Mouse (Mus musculus): ENCODE results near the gene Fgfr2. TPM values are rescaled to one million over a fixed set of nuclear protein-coding genes. Genes with fewer than 3 reads are reported as not detected.

Gene Fgfr2
- polyA plus RNA-seq, 2 experiments from 2014 or later, result not detected

DNA sequence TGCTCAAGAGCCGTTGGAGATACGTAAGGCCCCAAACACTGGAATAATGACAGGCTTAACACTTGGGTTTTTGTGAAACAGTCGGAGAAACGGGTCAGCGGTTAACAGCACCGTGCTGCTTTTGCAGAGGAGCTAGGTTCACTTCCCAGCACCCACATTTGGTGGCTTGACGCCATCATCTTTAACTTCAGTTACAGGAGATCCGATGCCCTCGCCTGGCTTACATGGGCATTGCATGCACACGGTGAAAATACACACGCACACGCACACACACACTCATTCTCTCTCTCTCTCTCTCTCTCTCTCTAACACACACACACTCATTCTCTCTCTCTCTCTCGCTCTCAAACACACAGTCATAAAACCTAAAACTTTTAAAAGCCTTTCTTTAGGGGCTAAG, 2741.0 kb downstream of the Fgfr2 start:
- no peak for ATAC-seq

DNA sequence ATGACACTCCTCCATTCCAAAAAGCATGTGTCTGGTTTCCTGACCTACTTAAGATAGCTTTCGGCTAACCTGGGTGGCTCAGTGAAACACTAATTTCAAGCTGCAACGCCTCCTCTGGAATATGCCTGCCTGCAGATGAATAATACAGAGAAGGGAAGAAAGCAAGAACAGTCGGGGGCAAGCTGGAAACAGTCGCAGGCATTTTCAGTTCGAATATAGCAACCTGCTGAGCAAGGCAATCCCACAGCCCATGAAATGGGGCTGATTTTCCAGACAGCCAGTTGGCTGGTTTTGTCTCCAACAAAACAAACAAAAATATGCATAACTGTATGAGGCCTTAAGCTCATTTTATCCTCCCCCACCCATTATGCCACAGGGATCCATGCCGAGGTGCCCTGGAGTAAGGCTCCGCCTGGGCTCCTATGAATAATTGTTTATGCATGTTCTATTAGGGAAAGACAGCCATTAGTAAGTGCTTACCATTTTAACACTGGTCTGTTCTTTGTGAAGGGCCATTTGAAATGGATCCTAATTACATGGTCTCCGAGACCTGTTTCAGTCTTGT, 2741.7 kb downstream of the Fgfr2 start:
- ATAC-seq, result no peak

DNA sequence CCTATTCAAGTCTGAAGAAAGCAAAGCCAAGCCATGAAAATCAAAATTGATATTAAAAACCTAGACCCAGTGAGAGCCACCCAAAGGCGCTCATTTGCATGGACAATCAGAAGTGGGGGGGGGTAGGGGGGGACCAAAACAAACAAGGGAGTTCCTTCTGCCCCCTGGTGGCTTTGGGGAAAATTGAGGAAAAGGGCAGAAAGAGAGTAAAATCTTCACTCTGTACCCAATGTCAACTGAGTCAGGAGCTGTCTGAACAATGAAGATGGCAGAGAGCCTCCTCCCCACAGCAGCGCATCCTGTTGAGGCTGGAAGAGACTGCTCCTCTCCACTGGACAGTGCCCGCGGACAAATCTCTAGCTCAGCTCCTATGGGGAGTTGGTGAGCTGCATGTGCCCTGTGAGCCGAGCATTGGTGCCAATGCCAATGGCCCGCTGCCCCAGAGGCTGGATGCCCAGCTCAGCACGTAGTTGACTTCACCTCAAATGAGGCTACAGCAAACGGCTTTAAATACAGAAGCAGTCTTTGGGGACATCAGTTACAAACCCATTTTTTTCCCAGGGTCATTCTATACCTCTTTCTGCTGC, 2742.3 kb downstream of the Fgfr2 start:
- ATAC-seq, result no peak

DNA sequence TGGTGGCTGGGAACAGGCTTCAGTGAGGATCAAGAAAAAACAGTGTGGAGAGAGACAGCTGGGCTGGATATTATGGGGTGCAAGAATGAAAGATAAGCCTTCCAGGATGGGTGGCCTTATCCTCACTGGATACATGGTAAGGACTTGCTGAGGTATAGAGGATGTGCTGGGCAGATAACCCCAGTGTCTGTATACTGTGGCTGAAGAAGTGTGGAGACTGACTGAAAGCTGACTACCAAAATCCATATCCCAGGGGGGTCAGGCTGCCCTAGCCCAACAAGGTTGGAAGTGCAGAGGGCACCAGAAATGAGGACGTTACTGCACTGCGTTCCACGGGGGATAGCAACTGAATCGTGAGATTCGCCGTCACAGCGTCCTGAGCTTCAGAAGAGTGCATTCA, 2742.8 kb downstream of the Fgfr2 start:
- no peak for ATAC-seq

DNA sequence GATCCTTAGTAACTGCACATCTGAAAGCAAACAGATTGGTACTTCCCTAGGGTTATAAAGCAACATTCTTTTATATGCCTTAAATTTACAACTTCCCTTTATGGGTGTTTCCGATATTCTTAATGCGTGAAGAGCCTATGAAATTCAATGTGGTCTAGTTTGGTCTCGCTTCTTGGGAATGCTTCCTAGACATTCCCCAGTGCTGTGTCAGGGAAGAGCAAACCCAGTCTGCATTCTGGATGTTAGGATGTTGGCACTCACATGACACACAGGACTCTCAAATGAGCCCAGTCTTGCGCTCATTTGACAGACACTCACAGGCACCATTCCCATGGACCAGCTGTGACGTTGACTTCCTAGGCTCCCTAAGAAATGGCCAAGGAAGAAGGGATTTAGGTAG, 2743.3 kb downstream of the Fgfr2 start:
- no peak for ATAC-seq

DNA sequence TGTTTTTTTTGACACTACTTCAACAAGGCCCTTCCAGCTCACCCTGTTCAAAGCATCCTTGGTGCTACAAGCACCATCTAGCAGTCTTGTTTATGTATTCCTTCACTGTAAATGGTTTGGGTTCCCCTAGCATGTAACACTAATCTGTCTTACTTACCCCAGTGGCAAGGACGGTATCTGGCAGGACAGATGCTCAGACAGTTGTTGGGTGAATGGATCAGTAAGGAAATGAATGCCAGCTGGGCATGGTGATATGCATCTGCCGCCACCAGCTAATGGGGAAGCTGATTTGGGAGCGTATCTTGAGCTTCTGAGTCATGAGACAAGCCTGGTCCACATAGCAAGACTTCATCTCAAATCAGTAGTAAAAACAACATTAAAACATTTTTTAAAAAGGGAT, 2744.8 kb downstream of the Fgfr2 start:
- no peak for ATAC-seq

DNA sequence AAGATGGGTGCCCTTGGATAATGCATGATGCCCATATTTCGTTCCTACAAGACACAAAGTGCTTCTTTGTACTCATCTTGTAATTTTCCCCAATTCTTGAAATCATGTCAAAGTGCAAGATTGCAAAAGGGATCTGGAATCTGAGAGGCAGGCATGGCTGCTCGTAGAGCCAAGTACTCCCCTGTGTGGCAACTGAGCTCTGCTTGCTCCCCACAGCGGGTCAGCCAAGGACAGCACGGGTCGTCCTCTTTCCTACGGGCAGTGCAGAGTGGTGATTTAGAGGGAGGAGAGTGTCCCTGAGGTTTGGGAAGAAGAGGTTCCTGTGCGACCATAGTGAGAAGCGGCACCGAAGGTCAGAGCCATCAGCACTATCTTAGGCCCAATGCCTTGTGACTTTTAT, 2748.8 kb downstream of the Fgfr2 start:
- no peak for ATAC-seq

DNA sequence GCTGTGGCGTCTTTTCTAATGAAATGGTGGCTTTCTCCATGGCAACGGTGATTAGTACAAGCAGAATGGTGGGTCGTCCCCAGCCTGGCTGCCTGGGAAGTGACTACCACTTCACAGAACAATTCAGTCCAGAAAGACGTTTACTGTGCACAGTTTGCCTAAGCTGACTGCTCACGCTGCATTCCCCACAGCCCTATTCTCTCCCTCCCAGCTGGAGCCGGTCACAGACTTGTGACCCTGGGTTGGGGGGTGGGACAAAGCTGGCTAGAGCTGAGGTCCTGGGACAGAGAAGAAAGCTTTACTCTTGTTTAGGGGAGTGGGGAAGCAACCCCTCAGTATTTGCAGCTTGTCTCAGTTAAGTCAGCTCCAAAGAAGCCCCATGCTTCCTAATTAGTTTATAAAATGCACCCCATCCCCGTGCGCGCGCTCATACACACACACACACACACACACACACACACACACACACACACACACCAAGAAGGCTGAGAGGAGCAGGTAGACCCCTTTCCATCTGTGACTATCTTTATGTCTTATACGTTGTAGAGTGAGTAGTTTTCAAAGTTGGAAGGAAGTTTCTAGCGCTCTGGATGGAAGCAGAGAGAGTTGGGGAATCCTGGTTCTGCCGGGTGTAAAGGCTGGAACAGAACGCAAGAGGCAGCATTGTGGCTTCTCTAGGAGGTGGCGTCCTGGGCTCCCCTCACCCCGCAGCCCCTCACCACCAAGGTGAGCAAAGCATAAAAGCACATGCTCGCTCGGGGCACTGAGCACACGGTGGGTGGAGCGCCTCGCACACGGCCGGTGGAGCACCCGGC, 2754.1 kb downstream of the Fgfr2 start:
- no peak for ATAC-seq

DNA sequence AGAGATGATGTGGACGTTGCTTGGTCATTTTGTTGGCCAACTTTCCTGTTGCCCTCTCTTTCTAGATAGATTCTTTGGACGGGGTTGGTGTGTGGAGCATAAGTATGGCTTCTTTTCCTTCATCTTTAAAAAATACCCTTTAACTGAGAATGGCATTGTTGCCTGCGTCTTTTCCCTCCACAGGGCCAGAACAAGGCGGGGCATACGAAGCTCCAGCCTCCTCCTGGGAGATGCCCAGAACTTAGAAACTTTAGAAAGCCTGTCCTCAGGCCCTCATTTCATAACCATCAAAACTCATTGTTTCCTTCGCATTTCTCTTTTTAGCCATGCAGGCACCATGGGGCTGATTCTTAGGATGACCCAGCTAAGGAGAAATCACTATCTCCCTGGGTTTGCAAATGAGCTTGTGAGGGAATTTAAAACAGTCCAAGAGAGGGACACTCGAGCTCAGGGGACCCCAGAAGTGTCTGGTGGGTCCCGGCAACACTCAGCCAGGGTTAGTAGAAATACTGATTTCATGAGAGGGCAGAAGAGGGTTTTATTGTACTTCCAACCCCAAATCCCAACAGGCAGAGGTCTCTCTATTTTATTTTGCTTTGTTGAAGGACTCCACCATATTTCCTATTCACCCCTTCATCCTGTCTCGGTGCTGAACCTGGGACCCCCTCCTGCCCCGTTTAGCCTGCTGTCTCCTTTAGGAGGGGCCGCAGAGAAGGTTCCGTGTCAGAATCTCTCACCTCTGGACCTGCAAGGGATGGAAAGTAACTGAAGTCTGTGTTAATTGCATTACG, 2754.9 kb downstream of the Fgfr2 start:
- no peak for ATAC-seq

DNA sequence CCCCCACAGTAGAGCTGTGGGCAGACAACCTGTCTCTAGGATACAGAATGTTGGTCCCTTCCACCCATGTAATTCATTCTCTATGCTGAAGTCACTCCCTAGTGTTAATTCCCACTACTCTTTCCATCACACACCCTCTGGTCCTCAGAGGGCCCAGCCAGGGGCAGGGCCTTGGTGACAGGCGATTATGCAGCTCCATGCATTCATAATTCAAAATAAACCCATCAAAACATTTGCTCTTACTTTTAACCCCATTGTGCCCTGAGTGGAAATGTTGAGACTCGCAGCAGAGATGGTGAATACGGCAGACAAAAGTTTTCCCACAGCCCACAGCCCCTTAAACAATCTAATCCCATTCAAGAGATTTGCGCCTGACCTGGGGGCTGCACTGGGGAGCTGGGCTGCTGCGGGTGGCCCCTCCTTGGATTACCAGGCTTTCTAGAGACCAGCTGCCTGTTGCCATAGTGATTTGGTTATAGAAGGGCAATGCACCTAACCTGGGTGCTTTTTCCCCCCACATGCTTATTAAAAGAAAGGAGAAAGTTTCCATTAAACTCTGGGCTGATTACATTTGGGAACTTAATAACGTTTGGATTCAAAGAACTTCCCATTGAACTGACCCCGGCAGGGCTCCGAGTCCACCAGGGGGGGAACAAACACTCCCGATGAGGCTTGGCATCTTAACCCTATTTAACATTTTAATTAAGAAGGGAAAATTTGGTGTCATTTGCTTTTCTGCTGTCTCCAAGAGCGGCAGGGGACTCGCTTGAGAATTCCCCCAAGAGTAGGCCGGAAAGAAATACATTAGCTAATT, 2755.7 kb downstream of the Fgfr2 start:
- no peak for ATAC-seq

DNA sequence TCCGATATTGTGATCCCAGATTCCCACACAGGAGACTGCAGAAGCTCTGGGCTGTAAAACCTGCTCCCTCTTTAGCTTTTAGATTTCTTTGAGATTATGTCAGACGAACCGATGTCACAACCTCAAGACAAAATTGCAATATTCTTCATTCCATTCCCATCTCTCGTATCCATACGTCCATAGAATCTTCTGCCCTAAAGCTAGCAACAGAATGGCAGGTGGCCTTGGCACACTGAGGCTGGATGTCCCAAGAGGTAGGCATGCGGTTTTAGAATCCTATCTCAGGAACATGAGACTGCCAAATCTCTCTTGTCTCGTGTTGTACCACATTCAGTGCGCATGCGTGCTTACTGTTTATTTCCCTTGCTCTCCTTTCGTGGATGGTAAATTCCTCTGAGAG, 2757.4 kb downstream of the Fgfr2 start:
- no peak for ATAC-seq

DNA sequence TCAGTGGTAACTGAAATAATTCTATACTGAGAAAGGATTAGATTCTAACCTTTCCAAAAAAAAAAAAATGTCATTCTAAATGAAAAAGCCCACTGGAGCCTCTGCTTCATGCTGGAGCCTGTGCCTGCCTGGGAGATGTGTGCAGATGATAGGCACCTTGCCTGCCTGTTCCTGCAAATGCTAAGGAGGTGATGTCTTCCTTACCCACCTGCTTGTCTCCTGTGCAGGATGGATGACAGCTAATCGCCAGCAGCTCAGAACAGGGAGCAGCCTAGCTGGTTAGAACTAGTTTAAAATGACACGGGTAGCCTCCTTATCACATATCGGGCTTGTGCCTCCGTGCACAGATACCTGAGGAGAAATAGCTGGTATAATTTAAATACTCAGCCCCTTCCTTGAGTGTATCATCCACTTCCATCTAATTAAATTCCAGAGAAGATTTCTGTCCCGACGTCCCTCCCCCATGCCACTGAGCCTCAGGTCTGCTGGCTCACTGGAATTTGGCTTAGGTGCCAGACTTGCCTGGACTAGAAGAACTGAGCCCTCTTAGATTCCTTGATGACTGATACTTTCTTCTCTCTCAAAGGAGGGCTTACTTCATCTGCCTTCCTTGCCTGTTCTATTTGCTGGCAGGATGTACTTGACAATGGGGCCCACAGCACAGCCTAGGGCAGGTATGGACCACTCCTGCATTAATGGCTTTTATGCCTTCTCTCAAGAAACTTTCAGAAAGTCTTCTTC, 2782.6 kb downstream of the Fgfr2 start:
- ATAC-seq, result no peak

DNA sequence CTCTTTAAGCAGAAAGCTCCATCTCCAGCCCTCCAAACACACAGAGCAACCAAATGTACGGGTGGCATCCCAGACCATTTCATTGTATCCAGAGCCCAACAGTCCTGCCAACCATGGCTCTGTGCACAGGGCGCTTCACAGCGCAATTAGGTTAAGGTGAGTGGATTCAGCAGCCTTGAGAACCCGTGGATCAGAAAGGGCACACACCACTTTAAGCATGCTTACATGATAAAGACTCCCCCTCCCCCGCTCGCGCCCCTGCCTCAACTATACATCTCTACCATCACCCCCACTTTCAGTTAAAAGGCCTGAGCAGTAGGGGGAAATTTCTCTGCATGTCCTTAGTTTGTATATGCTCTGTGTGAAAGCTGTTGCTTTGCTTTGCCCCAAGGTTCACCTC, 2785.5 kb downstream of the Fgfr2 start:
- no peak for ATAC-seq

DNA sequence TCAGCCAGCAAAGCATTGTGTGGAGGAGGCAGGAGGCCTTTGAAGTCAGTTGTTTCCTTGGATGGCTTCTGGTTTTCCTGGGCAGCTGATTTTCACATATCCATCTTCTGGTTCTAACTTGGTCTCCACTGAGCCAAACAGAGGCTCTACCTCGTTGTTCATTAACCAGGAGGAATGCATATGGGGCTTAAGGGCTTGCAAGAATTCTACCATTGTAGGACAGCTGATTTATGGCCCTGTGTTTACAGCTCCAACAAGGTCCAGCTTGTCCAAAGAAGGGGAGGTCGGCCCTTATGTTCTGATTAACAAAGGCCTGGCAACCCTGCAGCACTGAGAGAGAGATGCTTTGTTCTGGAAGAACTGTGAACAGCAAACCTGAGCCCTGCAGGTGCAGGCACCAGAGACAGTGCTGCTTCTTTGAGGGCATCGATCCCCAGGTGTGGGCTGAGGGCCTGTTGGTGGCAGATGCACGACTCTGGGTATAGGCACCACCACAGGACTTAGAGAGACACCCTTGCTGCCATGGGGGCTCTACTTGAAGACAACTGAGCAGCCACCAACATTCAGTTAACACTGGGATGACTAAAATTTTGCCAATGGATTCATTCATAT, 2787.6 kb downstream of the Fgfr2 start:
- no peak for ATAC-seq

DNA sequence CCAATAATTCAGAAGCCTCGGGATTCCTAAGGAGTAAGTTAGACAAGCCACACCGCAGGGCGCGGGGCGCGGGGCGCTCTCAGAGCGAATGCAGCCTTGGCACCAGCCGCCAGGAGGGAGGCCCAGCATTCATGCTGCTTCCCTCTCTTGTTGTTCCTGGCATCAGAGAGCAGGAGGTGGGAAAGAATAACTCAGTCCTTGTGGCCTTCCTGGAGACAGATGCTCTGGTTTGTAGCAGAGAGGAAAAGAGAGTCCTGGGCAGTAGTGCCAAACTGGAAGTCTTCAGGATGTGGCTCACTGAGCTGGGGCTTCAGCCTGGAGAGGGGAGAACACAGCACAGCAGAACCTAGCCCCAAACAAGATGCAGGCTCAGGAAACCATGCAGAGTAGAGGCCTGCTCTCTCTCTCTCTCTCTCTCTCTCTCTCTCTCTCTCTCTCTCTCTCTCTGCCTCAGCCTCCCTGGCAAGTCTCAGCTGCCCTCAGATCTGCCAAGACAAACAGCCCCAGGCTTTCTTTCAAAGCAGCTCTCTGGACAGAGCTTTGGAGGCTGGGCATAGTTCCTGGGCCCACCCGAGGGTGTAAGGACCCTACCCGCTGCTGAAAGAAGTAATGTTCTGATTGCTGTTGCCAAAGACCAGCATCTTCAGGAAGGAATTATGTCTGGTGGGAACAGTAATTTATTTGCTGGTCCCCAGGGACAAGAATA, 2790.5 kb downstream of the Fgfr2 start:
- no peak for ATAC-seq

DNA sequence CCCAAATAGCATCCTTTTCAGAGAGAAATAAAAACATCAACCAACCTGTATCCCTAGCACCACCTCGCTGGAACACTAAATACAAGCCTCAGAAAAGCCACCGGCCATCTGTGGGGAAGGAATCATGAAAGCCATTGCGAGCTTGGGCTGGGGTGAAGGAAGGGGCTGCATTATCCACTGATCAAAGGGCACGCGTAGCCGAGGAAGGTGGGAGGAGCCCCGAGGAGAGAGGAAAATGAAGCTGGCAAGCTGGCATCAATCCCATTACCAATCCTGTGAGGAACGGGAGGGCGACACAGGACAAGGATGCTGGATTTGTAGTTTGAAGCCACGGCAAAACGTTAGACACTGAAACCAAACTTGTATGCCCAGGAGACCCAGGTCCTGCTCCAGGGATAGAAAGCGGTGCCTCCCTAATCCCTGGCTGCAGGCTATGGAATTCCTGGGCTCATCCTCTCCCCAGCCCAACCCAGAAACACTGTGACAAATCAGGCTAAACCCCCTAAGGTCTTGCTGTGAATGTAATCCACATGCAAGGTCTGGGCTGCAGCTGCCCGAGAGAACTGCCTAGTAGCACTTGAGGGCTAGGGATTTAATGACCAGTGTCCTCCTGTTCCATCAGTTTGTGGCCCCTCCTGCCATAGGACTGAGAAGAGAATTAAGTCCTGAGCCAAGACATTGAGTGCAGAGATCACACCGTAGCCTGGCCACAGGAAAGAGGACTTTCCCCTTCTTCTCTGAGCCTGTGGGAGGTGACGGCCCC, 2795.4 kb downstream of the Fgfr2 start:
- ATAC-seq, result no peak

DNA sequence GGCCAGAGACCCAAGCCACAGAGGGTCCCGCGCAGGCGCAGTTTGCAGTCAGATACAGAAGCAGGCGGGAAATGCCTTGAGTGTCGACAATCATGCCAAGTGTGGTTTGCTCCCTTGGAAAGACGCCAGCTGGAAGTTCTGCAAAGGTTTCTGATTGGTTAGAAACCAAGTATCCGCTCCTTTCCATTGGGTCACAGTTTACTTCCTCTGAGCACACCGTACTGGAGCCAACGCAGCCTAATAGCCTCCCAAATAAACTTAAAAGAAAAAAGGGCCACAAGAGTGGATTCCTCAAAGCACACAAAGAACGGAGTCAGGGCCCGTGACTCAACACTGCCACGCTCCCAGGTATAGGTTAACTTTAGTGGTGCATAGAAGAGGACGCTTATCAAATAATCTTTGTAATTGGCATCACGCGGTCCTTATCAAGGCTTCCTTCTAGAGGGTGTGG, 2797.1 kb downstream of the Fgfr2 start:
- no peak for ATAC-seq

DNA sequence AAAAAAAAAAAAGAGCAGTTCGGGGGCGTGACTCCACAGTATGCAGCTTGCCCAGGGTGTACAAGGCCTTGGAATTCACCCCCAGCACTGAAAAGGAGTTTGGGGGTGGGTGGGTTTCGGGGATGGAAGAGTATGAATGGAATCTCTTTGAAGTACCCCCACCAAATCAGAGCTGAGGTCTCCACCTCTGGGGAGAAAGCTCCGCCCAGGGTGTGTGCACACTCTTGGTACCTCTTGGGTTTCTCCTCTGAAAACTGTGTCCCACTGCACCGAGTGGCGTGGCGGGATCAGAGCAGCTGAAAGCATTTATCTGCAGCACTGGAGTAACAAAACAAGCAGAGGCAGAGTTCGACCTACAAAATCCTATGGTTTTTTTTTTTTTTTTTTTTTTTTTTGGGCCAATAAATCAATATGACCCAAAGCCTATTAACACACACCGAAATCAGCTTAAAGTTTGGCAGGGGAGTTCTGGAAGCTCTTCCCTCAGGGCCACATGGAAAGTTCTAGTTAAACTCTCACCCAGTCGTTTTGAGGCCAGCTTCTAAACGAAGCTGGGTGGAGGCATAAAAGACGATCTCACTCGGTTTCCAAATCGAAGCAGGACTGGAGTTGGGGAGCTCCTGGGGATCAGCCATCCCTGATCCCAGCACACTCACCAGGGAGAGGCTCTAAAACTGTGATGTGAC, 2798.3 kb downstream of the Fgfr2 start:
- ATAC-seq, result no peak

DNA sequence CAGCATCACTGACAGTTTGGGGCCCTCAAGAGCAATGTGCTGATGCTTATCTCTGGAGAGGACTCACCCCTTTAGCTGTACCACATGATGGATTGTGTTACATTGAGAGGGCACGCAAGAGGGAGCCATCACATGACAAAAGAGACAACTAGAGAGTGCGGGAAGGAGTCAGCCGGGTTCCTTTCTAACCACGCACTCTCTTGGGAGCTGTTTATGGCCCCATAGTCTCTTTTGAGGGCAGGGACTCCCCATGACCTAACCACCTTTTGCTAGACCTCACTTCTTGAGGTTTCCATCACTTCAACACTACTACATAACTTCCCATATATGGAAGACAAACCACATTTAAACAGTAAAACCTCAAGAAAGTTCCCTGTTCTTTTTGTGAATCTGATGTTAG, 2799.4 kb downstream of the Fgfr2 start:
- no peak for ATAC-seq

Data from activated CD4-positive, CD25-positive, alpha-beta regulatory T cell, adult 4 months (primary cell).